Mouse (Mus musculus) CH12.LX (cell line): ENCODE results near the gene Spryd3.

Experiments
- CHD1 ChIP-seq: IDR thresholded peaks from 2 replicates; pipeline ENCODE4 v1.6.1; 2012; ENCODE audit warnings: low read depth, low read length, improper control_type of control experiment, inconsistent platforms
- CHD2 ChIP-seq: IDR thresholded peaks from 2 replicates; pipeline ENCODE4 v1.6.1; 2011; ENCODE audit warnings: low read length, improper control_type of control experiment
- CTCF ChIP-seq, 2 experiments: IDR thresholded peaks in 1 of 2; conservative IDR thresholded peaks in 1 of 2; 2 replicates each; pipeline ENCODE4 v1.5.1; 2011 to 2012; ENCODE audit warnings: low read depth in 2 of 2, low read length in 2 of 2, improper control_type of control experiment in 1 of 2, inconsistent platforms in 1 of 2, mild to moderate bottlenecking in 1 of 2, moderate library complexity in 1 of 2
- E2F4 ChIP-seq: IDR thresholded peaks from 2 replicates; pipeline ENCODE4 v1.6.1; 2011; ENCODE audit warnings: low read depth, low read length, improper control_type of control experiment; ENCODE audit not compliant: insufficient replicate concordance
- HCFC1 ChIP-seq: IDR thresholded peaks from 2 replicates; pipeline ENCODE4 v1.6.1; 2012; ENCODE audit warnings: low read depth, mild to moderate bottlenecking, inconsistent platforms, low read length, improper control_type of control experiment
- MYC ChIP-seq: IDR thresholded peaks from 2 replicates; pipeline ENCODE4 v1.6.1; 2011; ENCODE audit warnings: low read depth, mild to moderate bottlenecking, improper control_type of control experiment, low read length
- NELFE ChIP-seq: IDR thresholded peaks from 2 replicates; pipeline ENCODE4 v1.6.1; 2011; ENCODE audit warnings: low read depth, low read length, improper control_type of control experiment
- POLR2A ChIP-seq: IDR thresholded peaks from 2 replicates; pipeline ENCODE4 v1.6.1; 2011; ENCODE audit warnings: low read depth, mild to moderate bottlenecking, improper control_type of control experiment, low read length

DNA sequence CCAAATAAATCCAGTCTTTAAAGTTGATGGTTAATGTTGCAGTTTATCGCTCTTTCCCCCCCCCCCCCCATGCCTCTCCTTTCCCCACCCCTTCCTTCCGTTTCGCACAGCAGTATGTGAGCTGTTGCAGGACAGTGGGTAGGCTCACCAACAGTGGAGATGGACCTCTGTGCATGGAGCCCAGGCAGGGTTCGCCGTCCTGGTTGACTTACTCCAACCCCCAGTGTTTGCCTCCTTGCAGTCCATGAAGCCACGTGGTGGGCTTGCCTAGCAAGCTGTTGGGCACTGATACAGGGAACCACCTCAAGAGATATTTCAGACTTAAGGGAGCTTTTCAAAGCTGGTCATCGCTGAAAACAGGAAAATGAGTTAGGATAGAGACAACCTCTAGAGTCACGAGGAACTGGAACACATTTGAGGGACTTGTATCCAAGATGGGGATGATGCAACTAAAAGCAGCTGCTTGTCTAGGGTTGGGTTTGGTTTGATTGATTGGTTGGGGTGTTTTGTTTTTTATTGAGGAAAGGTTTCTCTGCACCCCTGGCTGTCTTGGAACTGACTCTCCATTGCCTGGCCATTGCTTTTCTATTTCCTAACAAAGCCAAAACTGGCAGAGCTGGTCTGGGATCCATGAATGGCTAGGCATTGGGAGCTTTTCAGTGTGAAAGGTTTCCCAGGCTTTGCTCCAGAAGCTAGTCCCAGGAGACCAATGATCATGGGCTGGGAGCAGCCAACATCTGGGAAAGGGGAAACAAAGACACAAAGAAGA, 38.7 kb downstream of the Spryd3 start:
- TF ChIP-seq E2F4 (no peak), POLR2A (0 out of 2 replicates have a peak, but pooled peaks have one; percentile 13), HCFC1 (no peak), CTCF (conservative IDR thresholded peaks at IDR 0.05 in 1 of 2, IDR thresholded peaks at IDR 0.05 in 1 of 2; ENCODE audit: low read depth in 2 of 2, low read length in 2 of 2) (no peak), NELFE (no peak), MYC (no peak), CHD1 (no peak), CHD2 (peak; percentile 12; the same call in 1 of the 2 replicates)
